Mouse (Mus musculus) CH12.LX (cell line): Measurements from ENCODE around the gene Spata7. TPM values are rescaled to one million over a fixed set of nuclear protein-coding genes. Genes with fewer than 3 reads are reported as not detected.

Experiments used
- DNase-seq: peaks from one replicate; pipeline ENCODE4 v3.0.0-alpha.2; 2013; ENCODE audit errors: extremely low read depth
- H3K27ac ChIP-seq: 2 replicates; pipeline ENCODE4 v1.5.1; 2012; ENCODE audit warnings: low read depth, mild to moderate bottlenecking, control low read depth, moderate library complexity; ENCODE audit not compliant: insufficient read depth
- H3K27me3 ChIP-seq: replicated peaks from 2 replicates; pipeline ENCODE3; 2012; ENCODE audit warnings: inconsistent platforms
- H3K36me3 ChIP-seq, 2 experiments: replicated peaks in 1 of 2; 2 replicates each; pipeline versions ENCODE3 to v1.6.1; 2012; ENCODE audit warnings: inconsistent platforms in 1 of 2, low read length in 1 of 2, mild to moderate bottlenecking in 1 of 2, mixed read lengths in 1 of 2, moderate library complexity in 1 of 2; ENCODE audit not compliant: control insufficient read depth in 1 of 2, insufficient read depth in 1 of 2
- H3K4me1 ChIP-seq, 2 experiments: 2 replicates each; pipeline ENCODE4 v1.6.1; 2012; ENCODE audit warnings: inconsistent platforms in 1 of 2, moderate library complexity in 1 of 2; ENCODE audit not compliant: insufficient read depth in 2 of 2, control insufficient read depth in 1 of 2
- H3K4me2 ChIP-seq: 2 replicates; pipeline ENCODE4 v1.6.1; 2012; ENCODE audit warnings: low read depth, mild to moderate bottlenecking, control low read depth; ENCODE audit not compliant: poor library complexity, insufficient read depth, severe bottlenecking
- H3K4me3 ChIP-seq, 3 experiments: fragments of 150-350 bp in 1 of 3; sonication (generic) in 1 of 3; replicated peaks in 1 of 3; 2 replicates each; pipeline versions ENCODE3 to v1.5.1; 2011 to 2012; ENCODE audit warnings: low read depth in 2 of 3, low read length in 2 of 3, mild to moderate bottlenecking in 2 of 3, moderate library complexity in 2 of 3, control low read depth in 1 of 3, improper control_type of control experiment in 1 of 3, inconsistent platforms in 1 of 3, mixed read lengths in 1 of 3; ENCODE audit not compliant: poor library complexity in 1 of 3
- H3K79me2 ChIP-seq: replicated peaks from 2 replicates; pipeline ENCODE4 v1.6.1; 2012; ENCODE audit warnings: mild to moderate bottlenecking, moderate library complexity; ENCODE audit not compliant: control insufficient read depth, poor library complexity, insufficient read depth, severe bottlenecking; ENCODE audit errors: extremely low read depth
- H3K9ac ChIP-seq: 2 replicates; pipeline ENCODE4 v1.6.1; 2012; ENCODE audit warnings: low read depth, mild to moderate bottlenecking, control low read depth, moderate library complexity; ENCODE audit not compliant: insufficient read depth
- H3K9me3 ChIP-seq: replicated peaks from 2 replicates; pipeline ENCODE3; 2012; ENCODE audit warnings: low read length, inconsistent platforms, mixed read lengths
- BHLHE40 ChIP-seq: IDR thresholded peaks from 2 replicates; pipeline ENCODE4 v1.6.1; 2011; ENCODE audit warnings: mild to moderate bottlenecking, low read depth, low read length, improper control_type of control experiment
- CHD1 ChIP-seq: IDR thresholded peaks from 2 replicates; pipeline ENCODE4 v1.6.1; 2012; ENCODE audit warnings: low read depth, low read length, improper control_type of control experiment, inconsistent platforms
- ELF1 ChIP-seq: IDR thresholded peaks from 2 replicates; pipeline ENCODE4 v1.6.1; 2014; ENCODE audit warnings: low read depth, mild to moderate bottlenecking, inconsistent platforms, low read length, improper control_type of control experiment
- EP300 ChIP-seq: IDR thresholded peaks from 2 replicates; pipeline ENCODE4 v1.6.1; 2011; ENCODE audit warnings: low read length, improper control_type of control experiment
- ETS1 ChIP-seq: conservative IDR thresholded peaks from 2 replicates; pipeline ENCODE4 v1.6.1; 2012; ENCODE audit warnings: low read depth, mild to moderate bottlenecking, inconsistent platforms, low read length, improper control_type of control experiment, moderate library complexity
- GABPA ChIP-seq: IDR thresholded peaks from 2 replicates; pipeline ENCODE4 v1.6.1; 2012; ENCODE audit warnings: low read depth, low read length, improper control_type of control experiment, inconsistent platforms; ENCODE audit not compliant: insufficient replicate concordance
- HCFC1 ChIP-seq: IDR thresholded peaks from 2 replicates; pipeline ENCODE4 v1.6.1; 2012; ENCODE audit warnings: low read depth, mild to moderate bottlenecking, inconsistent platforms, low read length, improper control_type of control experiment
- IRF4 ChIP-seq: IDR thresholded peaks from 2 replicates; pipeline ENCODE4 v1.6.1; 2014; ENCODE audit warnings: low read depth, mild to moderate bottlenecking, inconsistent platforms, low read length, improper control_type of control experiment
- JUN ChIP-seq: IDR thresholded peaks from 2 replicates; pipeline ENCODE4 v1.6.1; 2011; ENCODE audit warnings: low read depth, mild to moderate bottlenecking, low read length, improper control_type of control experiment, moderate library complexity; ENCODE audit not compliant: insufficient read depth
- KAT2A ChIP-seq: IDR thresholded peaks from 2 replicates; pipeline ENCODE4 v1.6.1; 2012; ENCODE audit warnings: low read length, improper control_type of control experiment, inconsistent platforms; ENCODE audit not compliant: insufficient replicate concordance
- MAX ChIP-seq: IDR thresholded peaks from 2 replicates; pipeline ENCODE4 v1.6.1; 2011; ENCODE audit warnings: low read length, improper control_type of control experiment
- MAZ ChIP-seq: IDR thresholded peaks from 2 replicates; pipeline ENCODE4 v1.6.1; 2012; ENCODE audit warnings: low read depth, mild to moderate bottlenecking, inconsistent platforms, low read length, improper control_type of control experiment, moderate library complexity
- MEF2A ChIP-seq: IDR thresholded peaks from 2 replicates; pipeline ENCODE4 v1.6.1; 2014; ENCODE audit warnings: low read depth, mild to moderate bottlenecking, inconsistent platforms, low read length, improper control_type of control experiment, borderline replicate concordance
- MXI1 ChIP-seq: IDR thresholded peaks from 2 replicates; pipeline ENCODE4 v1.6.1; 2011; ENCODE audit warnings: mild to moderate bottlenecking, low read depth, low read length, improper control_type of control experiment
- MYC ChIP-seq: IDR thresholded peaks from 2 replicates; pipeline ENCODE4 v1.6.1; 2011; ENCODE audit warnings: low read depth, mild to moderate bottlenecking, improper control_type of control experiment, low read length
- NRF1 ChIP-seq: IDR thresholded peaks from 2 replicates; pipeline ENCODE4 v1.6.1; 2014; ENCODE audit warnings: low read depth, mild to moderate bottlenecking, inconsistent platforms, low read length, improper control_type of control experiment, moderate library complexity
- RCOR1 ChIP-seq: conservative IDR thresholded peaks from 2 replicates; pipeline ENCODE4 v1.6.1; 2012; ENCODE audit warnings: low read depth, mild to moderate bottlenecking, inconsistent platforms, low read length, improper control_type of control experiment
- SIN3A ChIP-seq: IDR thresholded peaks from 2 replicates; pipeline ENCODE4 v1.6.1; 2012; ENCODE audit warnings: low read length, improper control_type of control experiment, inconsistent platforms
- SMC3 ChIP-seq: IDR thresholded peaks from 2 replicates; pipeline ENCODE4 v1.6.1; 2011; ENCODE audit warnings: low read depth, low read length, improper control_type of control experiment
- TBP ChIP-seq: conservative IDR thresholded peaks from 2 replicates; pipeline ENCODE4 v1.6.1; 2011; ENCODE audit warnings: low read depth, low read length, improper control_type of control experiment
- UBTF ChIP-seq: IDR thresholded peaks from 2 replicates; pipeline ENCODE4 v1.6.1; 2012; ENCODE audit warnings: low read depth, mild to moderate bottlenecking, inconsistent platforms, low read length, improper control_type of control experiment, moderate library complexity
- USF1 ChIP-seq: IDR thresholded peaks from 2 replicates; pipeline ENCODE4 v1.6.1; 2014; ENCODE audit warnings: low read depth, mild to moderate bottlenecking, inconsistent platforms, low read length, improper control_type of control experiment
- ZKSCAN1 ChIP-seq: IDR thresholded peaks from 2 replicates; pipeline ENCODE4 v1.6.1; 2012; ENCODE audit warnings: low read depth, inconsistent platforms, low read length, improper control_type of control experiment, borderline replicate concordance
- ZNF384 ChIP-seq: IDR thresholded peaks from 2 replicates; pipeline ENCODE4 v1.6.1; 2012; ENCODE audit warnings: low read depth, low read length, improper control_type of control experiment, inconsistent platforms
- dilution Hi-C: fragments of 300-500 bp; cut with MboI; formaldehyde crosslinking; loops from 2 replicates; pipeline ENCODE4 v1.14.3; 2020; ENCODE audit warnings: low sequenced_read_pairs; ENCODE audit not compliant: extremely low pct_unique_long_range_greater_than_20kb, extremely low pct_ligation_motif_present
- in situ Hi-C: fragments of 300-500 bp; cut with MboI; formaldehyde crosslinking; loops from 3 replicates; pipeline ENCODE4 v1.14.3; 2019; ENCODE audit warnings: low sequenced_read_pairs, low pct_ligation_motif_present, low pct_unique_long_range_greater_than_20kb, mixed read lengths
- polyA plus RNA-seq: library from polyadenylated mRNA; unstranded; fragments of >175 nt; gene quantifications from 2 replicates; pipeline ENCODE4 v1.2.1, GENCODE M21; 2012; ENCODE audit warnings: low read depth; ENCODE audit not compliant: insufficient read length
- total RNA-seq, 2 experiments: library from RNA; depleted of rRNA; stranded (reverse); fragments of 300-350 nt in 1 of 2; fragments of >200 nt in 1 of 2; gene quantifications; 2 replicates each; pipeline ENCODE4 v1.2.3; 2012 to 2014

Gene Spata7
- total and polyA plus RNA-seq, 3 experiments: 6.2 to 9.4 (median 8.2) TPM

DNA sequence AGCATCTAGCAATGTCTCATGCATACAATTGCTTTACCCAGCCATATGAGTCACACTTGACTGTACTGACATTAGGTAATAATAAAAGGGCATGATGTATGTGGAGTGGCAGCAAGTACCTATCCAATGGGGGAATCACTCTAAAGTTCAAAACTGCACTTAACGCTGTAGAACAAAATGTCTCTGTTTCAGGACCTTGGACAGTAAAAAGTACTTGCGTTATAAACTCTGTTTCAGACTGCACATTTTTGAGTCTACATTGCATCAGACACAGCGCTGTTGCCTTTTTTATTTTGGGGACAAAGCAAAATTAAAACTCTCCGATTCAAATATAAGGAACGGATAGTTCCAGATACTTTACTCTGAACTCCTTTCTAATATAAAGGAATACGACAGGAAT is 39.4 kb upstream of the Spata7 start:
- peak; percentile 19 for DNase-seq
- dilution Hi-C loops: no loop called here
- no peak for TF ChIP-seq MAZ
- peak; percentile 74; the same call in 1 of the 2 replicates for TF ChIP-seq SIN3A
- peak; percentile 51; the same call in 1 of the 2 replicates for TF ChIP-seq MXI1

DNA sequence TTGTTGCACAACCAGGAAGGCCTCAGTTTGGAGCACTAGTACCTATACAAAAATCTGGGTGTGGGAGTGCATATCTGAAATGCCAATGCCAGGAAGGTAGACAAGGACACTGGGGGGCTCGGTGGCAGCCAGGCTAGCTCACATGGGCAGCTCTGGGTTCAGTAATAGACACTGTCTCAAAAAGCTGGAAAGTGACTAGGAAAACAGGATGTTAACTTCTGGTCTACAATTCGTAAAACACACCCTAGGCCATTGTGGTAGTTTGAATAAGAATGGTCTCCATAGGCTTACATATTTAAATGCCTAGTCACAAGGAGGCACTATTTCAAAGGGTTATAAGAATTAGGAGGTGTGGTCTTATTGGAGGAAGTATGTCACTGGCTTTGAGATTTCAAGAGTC is 36.9 kb upstream of the Spata7 start:
- Histone ChIP-seq H3K4me1 (no peaks in the 10 kb centered on the region), H3K4me3 (no peak overlapping the region), H3K36me3 (peaks cover 0 to 27% of the 10 kb centered on the region in 2 experiments), H3K27ac (no peak overlapping the region), H3K79me2 (no peaks in the 10 kb centered on the region), H3K4me2 (no peak overlapping the region), H3K27me3 (no peaks in the 10 kb centered on the region), H3K9ac (no peak overlapping the region), H3K9me3 (peaks cover 22% of the 10 kb centered on the region)
- TF ChIP-seq MEF2A (no peak), RCOR1 (no peak), BHLHE40 (no peak), NRF1 (no peak), EP300 (no peak), ZNF384 (no peak), IRF4 (no peak), KAT2A (no peak)
- in situ Hi-C loops: no loop called here
- dilution Hi-C loops: no loop called here
- no peak for DNase-seq

More for the DNA sequence above, 39.4 kb upstream of the Spata7 start:
- Histone ChIP-seq H3K27me3 (no peaks in the 10 kb centered on the region), H3K4me3 (no peak overlapping the region), H3K4me2 (no peak overlapping the region), H3K9ac (no peak overlapping the region), H3K27ac (no peak overlapping the region), H3K36me3 (peaks cover 0 to 11% of the 10 kb centered on the region in 2 experiments), H3K9me3 (peaks cover 19% of the 10 kb centered on the region), H3K4me1 (no peaks in the 10 kb centered on the region), H3K79me2 (no peaks in the 10 kb centered on the region)
- in situ Hi-C loops: no loop called here

DNA sequence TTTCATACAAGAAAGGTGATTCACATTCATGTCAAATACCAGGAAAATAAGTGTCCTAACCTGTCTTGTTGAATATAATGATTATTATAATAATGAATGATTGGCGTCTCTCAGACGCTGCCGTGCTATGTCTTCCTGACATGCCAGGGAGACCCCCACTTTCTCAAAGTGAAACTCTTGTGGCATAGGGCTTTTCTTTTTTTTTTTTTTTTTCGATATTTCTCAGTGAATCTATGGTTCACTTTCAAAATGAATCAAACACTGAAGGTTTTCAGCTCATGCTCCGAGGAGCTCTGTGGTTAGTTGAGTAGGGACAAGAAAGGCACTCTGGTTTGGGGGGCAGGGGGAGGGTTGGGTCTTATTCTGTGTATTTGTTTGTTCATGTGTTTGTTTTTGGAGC is 27.1 kb upstream of the Spata7 start:
- peak; percentile 87 for DNase-seq
- Histone ChIP-seq H3K4me2 (peak overlapping the region; percentile 65), H3K79me2 (no peaks in the 10 kb centered on the region; the same call in 1 of the 2 replicates), H3K4me1 (peaks cover 0 to 42% of the 10 kb centered on the region in 2 experiments; a peak in 2 of 4 replicates), H3K27me3 (no peaks in the 10 kb centered on the region), H3K27ac (peak overlapping the region; percentile 68), H3K9me3 (peaks cover 28% of the 10 kb centered on the region), H3K36me3 (peaks cover 3 to 33% of the 10 kb centered on the region in 2 experiments), H3K9ac (no peak overlapping the region), H3K4me3 (no peak overlapping the region)
- dilution Hi-C loops (no loop called here), in situ Hi-C loops (no loop called here)
- peak; percentile 100 for TF ChIP-seq IRF4
- TF ChIP-seq JUN: peak; percentile 99
- peak; percentile 99 for TF ChIP-seq RCOR1
- peak; percentile 98 for TF ChIP-seq ETS1
- peak; percentile 100 for TF ChIP-seq ZNF384
- no peak for TF ChIP-seq USF1
- TF ChIP-seq SMC3: no peak
- peak; percentile 62 for TF ChIP-seq ELF1
- peak; percentile 100 for TF ChIP-seq EP300
- no peak for TF ChIP-seq ZKSCAN1
- TF ChIP-seq MXI1: 0 out of 2 replicates have a peak, but pooled peaks have one; percentile 52
- no peak for TF ChIP-seq MAX
- no peak for TF ChIP-seq CHD1
- peak; percentile 95 for TF ChIP-seq BHLHE40
- peak; percentile 92 for TF ChIP-seq MYC
- TF ChIP-seq GABPA: no peak
- TF ChIP-seq TBP: 0 out of 2 replicates have a peak, but pooled peaks have one; percentile 13
- 0 out of 2 replicates have a peak, but pooled peaks have one; percentile 77 for TF ChIP-seq UBTF
- TF ChIP-seq SIN3A: peak; percentile 90
- TF ChIP-seq HCFC1: peak; percentile 49
